Mouse (Mus musculus) layer of hippocampus, postnatal 36 days (tissue): ENCODE data around the gene Nrip1. TPM values are rescaled to one million over a fixed set of nuclear protein-coding genes. Genes with fewer than 3 reads are reported as not detected.

ENCODE experiments used
- DNase-seq, 2 experiments: peaks; one replicate each; pipeline ENCODE4 v3.0.0; 2022
- total RNA-seq, 2 experiments: library from RNA; stranded (reverse); gene quantifications; 2 replicates each; pipeline ENCODE4 v1.2.3; 2021

Gene Nrip1
- total RNA-seq, 2 experiments from 2014 or later = 55.6 to 60.4 TPM

DNA sequence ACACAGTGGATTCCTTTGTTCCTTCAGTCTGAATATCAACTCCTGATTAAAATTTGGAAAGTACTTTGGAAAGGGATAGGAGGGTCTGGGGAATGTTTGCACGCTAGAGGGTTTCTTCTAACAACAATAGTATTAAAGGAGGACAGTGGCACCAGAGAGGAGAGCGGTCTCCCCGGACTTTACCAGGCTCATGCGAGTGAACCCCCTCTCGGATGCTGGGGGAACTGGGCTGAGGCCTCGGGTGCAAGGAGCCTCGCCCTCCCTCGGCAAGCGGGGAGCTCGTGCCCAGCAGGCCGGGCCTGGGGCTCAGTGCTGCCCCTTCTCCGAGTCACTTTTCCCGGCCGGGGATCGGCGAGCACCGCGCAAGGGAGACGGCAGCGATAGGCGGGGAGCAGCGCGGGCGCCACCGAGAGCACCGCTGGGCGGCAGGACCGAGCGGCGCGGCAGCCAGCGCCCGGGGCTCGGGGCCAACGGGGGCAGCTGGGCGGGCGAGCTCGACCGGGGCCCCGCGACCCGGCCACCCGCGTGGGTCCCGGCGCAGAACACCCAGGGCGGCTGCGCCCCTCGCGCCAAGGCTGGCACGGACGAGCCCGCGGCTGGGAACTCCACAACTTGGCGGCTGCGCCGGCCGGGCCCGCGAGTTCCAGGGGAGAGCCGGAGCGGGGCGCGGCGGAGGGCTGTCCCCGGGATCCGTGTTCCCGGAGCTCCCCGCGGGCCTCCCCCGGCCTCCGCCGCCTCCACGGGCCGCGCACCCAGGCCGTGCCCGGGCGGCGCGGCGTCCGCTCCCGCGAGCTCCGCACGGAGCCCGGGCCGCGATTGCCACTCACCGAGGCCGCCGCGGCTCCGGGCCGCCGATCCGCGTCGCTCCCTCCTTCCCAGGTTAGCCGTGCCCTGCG lies 1.3 kb downstream of the Nrip1 start:
- peak; percentile 68 to 76 for DNase-seq

DNA sequence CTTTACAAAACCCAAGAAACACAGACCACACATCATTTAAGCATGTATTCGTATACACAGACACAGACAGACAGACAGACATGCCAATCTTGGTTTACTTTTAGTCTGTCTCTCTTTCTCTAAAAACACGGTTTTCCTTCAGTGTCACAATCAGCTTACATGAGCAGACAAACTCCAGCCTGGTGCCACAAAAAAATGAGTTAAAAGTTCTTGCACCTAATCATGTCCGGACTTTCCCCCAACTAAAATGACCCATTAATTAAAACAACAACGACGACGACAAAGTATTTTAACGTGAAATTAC lies 2.1 kb downstream of the Nrip1 start:
- no peak for DNase-seq

DNA sequence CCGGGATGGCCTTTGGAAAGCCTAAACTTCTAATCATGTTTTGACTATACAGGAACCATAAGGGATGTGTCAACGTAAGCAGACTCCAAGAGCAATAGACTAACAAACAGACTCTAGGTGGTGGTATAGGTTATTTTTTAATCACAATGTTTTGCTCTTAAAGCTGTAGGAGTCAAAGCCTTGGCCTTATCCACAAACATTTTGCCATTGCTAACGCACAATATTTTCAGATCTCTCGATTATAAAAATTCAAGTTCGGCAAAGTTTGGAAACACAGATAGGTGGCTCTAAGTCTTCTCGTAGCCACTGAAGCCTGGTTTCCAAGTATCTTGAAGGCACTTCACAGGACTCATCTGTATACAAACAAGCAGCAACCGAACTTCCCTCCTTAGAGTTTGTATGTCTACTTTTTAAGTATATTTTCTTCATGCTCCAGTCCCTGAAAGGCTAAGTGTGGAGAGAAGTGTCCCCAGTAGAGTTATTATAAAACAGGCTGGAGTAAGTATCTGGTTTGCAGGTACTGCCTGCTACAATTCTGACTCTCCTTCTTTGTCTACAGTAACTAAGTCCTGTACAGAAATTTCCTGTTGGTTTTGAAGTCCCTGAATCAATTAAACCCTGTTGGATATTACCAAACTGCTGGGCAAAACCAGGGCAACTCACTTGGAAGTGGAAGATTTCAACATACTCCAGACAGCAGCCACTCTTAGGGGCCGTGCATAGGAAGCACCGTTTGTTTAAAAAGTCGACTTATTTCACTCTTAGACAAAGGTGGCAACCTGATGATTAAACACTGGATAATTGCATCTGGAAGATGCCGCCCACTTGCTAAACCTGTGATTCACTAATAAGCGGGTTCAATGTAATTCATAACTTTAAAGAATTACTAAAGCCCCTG lies 2.7 kb downstream of the Nrip1 start:
- no peak for DNase-seq

DNA sequence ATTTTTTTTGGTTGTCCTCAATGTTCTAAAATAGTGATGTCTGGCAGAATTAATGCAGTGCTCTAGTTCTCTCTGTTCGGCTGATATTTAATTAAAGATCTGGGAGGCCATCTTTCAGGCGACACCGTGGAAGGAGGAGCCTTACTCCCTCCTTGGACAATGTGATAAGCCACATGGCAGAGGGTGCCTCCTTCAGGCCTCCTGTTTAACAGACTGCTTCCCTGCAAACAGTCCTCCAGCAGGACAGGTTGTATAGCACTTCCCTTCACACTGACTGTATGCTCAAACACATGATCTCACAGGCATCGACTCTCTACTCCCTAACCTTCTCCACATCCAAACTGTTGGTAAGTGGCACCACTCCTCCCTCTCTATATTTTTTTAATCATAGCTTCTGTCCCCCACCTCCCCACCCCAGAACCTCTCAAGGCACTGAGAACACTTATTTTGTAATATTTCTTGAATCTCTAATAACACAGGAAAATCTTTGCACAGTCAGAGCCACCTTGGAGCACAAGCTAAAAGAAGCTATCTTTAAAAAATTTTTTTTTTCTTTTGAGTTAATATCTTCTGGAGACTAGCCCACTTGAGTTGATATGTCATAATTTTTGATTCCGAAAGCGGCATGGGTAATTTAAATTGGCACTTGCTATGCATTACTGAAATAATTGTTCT lies 3.4 kb downstream of the Nrip1 start:
- no peak for DNase-seq

DNA sequence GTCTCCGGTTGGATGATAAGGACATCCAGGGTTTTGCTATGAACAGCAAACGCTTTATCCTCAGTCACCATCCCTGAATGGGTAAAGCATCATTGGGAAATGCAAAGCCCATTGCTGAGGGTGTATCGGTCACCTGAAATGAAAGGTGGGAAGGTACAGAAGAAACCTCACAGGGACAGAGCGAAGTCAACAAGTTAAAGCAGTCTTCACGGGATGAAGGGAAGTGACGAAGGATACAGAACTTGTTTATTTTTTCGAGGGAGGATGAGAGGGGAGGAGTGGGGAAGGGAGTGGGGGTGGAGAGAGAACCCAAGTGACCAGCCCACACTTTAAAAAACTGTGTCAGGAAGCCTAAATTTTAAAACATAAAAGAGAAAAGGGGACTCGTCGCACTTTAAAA lies 4.4 kb downstream of the Nrip1 start:
- DNase-seq = no peak

DNA sequence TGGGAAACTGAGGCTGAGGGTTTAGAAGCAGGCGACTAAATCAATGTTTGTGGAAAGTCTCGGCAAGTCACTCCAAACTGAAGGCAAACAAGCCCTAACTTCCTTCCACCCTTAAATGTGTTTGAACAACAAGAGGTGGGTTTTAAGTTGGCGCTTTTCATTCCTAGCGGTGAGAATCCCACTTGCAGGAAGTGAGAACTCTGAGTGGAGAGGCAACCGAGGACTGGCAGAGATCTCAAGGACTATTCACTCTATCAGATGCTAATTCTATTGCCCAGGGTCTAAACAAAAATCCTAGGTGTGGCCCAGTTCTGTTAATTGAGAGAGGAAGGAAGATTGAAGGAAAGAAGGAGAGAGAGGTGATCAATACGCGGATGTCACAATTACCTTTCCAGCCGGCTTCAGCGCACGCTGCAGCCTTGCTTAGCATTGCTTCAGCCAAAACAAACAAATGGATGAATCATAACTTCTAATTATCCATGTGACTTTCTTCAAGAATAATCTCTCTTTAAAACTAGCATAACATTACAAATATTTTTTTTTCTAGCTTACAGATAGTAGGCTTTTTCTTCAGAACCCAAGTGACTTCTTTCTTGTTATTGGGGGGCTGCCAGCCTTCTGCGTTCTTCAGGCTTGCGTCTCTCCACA lies 6.2 kb downstream of the Nrip1 start:
- DNase-seq = no peak

DNA sequence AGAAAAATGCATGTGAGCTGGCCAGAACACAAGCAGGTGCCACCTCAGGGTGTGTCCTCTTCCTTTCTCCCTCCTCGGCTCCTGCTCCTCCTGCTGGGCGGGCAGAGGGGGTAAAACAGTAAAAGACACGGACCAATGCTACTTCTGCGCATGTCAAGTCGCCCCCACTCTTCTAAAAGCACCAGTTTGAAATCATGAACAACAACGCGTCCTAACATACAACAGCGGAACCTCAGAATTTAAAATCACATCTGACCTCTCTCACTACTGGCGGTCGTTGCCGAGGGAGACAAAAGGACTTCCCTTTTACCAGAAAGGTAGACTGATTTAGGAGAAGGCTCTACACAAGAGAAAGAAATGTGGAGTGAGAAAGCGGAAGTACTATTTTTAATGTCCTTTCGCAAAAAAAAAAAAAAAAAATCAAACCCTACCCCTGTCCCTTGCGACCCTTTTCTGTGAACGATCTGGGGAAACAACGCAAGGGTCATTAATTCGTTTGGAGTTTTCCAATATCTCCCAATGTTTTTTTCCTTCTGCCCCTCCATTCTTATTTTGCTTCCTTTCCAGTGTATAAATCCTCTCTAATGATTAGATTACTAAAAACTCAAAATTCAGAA lies 7.7 kb downstream of the Nrip1 start:
- DNase-seq = no peak

DNA sequence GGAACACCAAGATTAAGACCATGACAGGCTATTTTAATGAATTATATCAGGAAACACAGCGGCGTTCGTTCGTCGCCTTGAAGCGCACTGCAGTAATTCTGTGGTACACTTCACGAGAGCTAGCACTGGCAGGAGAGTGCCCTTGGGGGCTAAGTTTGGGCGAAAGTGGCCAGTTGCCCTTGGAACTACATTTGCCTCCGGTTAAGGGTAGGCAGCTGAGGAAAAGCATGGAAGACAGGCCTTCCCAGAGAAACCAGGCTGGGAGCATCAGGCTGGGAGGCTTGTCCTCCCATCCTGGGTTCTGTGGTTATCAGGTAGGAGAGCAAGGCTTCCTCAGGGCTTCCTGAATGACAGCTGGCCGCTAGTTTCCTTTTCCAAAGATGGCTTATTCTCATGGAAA lies 8.4 kb downstream of the Nrip1 start:
- no peak for DNase-seq

DNA sequence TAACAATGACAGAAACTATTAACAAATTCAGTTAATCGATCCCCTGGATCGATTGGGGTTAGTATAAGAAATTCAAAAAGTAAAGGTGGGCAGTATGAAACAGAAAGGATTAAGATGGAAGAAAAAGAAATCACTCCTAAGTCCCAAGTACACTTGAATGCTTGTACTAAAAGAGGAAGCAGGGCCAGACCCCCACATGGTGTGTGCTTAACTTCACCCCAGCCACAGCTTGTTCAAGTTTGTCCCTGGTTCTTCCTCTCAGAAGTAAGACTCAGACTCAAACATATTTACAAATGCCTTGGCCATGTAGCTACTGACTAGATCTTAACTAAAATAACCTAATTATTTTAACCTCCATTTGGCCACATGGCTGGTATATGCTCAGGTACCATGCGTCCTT lies 10.0 kb downstream of the Nrip1 start:
- DNase-seq = no peak

DNA sequence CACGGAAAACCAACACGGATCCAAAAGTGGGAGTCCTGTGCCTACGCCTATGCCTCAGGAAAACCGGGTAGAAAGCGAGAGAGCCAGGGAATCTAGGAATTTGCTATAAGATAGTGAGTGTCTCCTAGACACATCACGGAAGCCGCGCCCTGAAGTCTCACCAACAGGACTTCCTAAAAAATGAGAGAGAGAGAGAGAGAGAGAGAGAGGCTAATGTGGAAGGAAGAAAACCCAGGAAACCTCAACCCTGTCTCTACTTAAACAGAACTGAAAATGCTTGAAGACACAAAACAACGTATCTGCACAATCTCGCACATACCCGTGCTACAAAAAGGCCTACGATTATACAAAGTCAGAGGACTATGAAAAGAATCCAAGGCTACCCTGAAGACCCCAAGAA lies 10.6 kb downstream of the Nrip1 start:
- no peak for DNase-seq

DNA sequence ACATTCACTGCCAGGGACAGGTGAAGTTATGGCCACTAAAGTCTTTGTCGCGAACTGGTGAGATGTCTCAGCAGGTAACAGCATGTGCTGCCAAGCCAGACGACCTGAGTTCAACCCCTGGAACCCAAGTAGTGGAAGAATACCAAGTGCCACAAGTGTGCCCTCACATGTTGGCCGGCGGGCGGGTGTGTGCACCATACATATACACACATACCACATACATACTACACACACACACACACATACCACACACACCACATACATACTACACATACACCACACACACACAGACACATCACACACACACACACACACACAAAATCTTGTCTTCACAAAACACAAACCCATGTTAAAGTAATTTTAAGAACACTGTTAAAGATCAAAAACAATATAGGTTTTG lies 13.2 kb downstream of the Nrip1 start:
- DNase-seq = no peak

DNA sequence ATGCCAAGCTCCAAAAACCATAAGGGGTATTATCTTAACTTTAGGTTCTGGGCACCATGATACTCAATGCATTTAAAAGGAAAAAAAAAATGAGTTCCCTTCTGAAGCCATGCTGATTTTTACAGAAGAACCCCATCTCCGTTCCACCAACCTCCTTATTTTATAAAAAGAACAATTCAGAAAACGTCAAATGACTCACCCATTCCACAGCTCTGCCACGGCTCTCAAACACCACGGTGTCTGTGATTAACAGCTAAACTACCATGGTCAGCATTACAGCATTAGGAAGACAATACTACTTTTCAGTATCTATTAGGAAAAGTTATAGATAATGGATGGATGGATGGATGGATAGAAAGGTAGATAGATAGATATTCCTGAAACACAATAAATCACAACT lies 14.9 kb downstream of the Nrip1 start:
- no peak for DNase-seq

DNA sequence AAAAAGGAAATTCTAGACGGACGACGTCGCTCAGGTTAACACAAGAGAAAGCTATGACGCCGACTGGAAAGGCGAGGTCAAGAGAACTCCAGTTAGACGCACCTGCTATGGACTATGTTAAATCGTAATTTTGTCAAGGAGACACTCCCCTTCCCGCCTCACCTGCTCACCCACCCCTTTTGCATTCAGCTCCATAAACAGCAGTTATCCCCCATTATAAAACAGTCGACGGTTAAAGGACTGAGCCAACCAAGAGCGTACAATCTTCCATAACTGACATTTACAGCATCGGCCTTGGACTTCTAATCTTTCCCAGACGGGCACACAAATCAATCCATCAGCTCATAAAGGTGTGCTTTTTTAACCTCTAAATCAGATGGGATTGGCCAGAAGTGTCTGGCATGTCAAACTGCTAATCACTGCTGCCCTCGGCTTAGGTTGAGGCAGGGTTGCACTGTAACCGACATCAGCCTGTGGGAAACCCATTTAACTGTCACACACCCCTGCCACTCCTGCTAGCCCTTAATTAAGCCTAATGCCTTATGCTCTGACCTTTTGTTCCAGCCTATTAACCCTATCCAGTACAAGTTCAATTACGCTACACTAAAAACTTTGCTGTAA lies 15.4 kb downstream of the Nrip1 start:
- no peak for DNase-seq

DNA sequence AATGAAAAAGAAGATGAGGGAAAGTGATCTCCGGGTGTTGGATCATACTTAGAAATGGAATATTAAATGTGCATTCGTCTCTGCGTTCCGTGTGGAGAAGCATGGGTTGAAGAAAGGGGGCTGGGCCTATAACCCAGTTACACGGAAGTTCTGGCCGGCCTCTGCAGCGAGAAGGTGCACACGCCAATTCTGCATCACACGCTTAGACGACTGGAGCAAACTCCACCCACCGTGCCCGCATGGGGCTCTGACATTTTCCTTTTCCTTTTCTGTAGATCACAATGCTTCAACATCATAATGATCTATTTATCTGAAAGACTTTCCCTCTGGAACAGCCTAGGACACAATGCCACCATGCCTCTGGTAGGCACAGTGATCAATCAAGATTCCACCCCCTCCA lies 16.5 kb downstream of the Nrip1 start:
- DNase-seq = no peak

DNA sequence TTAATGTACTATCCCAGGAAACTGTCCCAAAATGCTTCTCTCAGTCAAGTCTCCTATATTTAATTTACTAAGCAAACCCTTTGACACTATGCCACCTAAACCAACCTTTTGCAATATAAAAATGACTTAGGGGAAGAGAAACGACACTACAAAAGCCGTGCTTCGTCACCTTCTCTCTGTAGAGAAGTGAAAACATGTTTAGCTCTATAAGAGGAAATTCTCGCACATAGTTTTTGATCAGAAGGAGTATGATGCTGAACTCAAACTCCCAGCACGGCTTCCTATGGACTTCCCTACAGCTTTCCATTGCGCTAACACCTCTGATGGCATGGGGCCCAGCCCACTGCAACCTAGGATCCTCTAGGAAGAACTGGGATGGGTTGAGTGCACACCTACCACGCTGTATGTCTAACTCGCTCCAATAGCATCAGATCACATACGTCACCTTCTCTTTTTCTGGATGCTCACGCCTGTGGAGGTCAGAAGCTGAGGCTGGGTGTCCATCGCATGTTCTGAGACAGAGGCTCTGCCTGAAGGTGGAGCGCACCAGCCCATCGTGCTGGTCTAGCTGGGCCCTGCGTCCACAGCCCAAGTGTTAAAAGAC lies 17.6 kb downstream of the Nrip1 start:
- DNase-seq = no peak

DNA sequence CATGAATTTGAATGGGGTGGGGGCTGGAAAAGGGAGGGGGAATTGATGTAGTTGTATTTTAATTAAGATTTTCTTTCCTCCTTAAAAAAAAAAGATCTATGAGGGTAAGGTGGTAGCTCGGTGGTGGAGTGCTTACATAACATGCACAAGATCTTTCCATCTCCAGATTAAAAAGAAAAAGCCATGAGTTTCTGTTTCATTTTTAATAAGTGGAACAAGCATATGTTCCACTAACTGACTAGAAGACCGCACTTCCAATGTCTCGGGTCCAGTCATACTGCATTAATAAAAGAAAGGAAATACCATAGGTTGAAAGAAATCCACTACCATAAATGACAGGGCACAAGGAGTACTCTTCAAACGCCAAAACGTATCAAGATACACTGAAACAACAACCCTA lies 18.4 kb downstream of the Nrip1 start:
- no peak for DNase-seq

DNA sequence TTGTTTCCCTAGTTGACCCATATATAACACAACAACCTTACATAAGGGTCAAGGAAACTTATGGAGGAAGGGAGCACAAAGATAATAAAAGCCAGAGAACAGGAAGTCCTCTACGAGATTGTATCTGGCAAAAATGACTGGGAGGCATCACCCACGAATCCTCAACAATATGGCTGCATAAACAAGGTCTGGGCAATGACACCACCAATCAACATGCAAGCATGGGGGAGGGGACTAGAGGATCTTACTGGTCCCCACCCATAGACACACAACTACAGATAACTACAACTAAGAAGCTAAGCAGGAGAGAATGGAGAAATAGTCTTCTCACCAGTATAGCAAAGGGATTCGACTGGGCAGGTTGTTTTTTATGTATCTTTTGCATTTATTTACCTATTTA lies 18.8 kb downstream of the Nrip1 start:
- no peak for DNase-seq

DNA sequence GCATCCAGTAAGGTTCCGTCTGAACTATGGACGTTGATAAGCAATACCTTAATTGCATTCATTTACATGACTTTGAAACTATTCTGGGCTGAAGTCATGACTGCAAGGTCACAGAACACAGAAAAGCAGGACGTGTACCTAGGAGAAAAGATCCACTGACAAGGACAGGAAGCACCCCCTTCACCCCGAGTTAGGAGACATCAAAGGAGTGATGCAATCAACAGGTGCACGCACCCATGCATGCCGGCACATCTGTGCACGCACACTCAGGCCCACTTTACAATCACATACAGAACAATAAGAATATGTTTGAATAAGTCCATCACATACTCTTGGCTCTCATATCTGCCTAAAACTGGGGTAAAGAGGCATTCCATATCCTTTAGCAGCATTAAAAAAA lies 19.3 kb downstream of the Nrip1 start:
- DNase-seq = no peak

DNA sequence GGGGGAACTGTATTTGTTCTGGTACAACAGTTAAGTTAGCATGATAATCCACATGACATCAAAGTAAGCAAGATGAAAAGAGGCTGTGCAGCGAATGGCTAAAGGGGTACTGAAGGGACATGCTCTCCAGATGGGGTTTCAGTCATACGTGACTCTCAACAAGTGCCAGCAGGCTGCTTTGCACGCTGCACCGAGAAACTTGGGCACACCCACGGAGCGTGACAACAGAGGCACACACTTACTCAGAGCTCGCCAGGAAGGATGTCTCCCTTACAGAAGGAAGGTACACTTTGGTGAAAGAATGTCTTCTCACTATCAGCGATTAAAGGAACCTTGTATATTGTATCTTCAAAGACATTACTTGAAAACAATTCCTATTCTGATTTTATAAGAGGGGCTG lies 22.7 kb downstream of the Nrip1 start:
- no peak for DNase-seq

DNA sequence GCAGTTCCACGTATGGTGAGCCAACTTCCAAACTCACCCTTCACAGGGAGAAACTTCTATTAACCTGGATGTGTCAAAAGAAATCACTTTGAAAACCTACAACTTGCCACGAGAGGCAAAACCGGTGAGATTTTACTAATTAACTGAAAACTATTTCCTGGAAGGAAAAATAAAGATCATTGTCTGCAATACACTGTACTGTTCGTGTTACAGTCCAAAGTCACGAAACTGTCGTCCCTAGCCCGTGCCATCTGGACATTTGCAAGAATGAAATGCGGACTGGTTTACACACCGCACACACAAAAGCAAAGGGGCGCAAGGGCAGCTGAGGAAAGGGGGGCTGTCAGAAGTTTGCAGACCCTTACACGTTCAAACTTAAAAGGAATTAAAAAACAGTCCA lies 24.6 kb downstream of the Nrip1 start:
- DNase-seq = no peak

DNA sequence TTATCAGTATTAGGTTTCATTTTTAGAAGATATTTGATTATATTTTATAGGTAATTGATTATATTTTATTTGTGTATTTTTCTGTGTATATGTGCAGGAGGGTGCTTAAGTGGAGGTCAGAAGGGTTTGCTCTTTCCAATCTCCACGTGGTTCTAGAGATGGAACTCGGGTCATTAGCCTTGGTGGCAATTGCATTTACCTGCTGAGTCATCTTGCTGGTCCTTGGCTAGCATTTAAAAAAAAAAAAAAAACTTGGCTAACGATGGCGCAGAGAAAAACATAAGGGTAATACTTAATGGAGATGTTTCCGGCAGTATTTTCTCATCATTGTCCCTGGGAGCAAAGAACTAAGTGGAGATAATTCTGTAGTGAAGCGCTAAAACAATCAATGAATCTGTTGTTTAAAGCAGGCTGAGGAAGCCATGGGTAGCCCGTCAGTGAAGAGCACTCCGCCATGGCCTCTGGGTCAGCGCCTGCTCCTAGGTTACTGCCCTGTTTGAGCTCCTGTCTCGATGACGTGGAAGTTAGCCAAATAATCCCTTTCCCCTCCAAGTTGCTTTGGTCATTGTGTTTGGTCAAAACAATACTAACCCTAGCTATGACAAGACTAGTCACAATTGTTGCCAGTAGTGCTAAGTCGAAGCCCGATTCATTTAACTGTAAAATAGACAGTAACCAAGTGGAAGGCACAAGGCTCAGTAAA lies 25.8 kb downstream of the Nrip1 start:
- DNase-seq = no peak
